Mouse (Mus musculus): ENCODE measurements around the gene Alox8.

Alox8 gene

GRCm38 (mm10) chr11:69180120-69180519, 17.5 kb downstream of the Alox8 start:
- DNase-seq (ENCODE audit: low read depth), result no peak

DNA sequence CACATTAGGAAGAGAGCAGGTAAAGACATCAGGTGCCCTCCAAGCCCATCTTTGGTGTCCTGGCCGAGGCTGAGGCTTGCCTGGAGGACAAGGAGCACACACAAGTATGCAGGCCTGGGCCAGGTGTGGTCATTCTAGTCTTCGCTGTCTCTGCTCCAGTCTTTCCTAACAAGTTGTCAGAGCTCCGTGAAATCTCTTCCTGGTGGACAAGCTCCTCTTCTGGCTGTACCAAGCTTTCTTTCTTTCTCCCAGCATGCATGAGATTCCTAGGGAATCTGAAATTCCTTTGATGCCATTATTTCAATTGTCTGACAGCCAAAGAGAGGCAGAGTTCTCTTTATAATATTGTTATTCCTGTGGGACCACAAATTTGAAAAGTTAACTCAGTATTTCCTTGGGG, 18.1 kb downstream of the Alox8 start:
- no peak for DNase-seq (ENCODE audit: low read depth)

DNA sequence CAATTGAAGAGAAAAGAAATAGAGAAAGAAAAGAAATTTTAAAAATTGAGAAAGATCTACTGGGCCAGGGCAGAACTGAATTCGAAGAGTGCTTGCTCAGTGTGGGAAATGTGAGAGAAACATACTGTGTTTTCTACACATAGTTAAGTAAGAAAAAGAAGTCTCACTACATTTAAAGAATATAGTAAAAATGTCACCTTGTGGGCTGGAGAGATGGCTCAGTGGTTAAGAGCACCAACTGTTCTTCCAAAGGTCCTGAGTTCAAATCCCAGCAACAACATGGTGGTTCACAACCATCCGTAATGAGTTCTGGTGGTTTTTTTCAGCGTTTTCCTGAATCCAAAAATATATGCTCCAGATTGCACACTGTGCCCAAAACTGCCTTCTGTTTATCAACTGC, 19.1 kb downstream of the Alox8 start:
- no peak for DNase-seq (ENCODE audit: low read depth)

- no peak for DNase-seq (ENCODE audit: low read depth)
Observed at GRCm38 (mm10) chr11:69174722-69175121, 22.9 kb downstream of the Alox8 start.

DNA sequence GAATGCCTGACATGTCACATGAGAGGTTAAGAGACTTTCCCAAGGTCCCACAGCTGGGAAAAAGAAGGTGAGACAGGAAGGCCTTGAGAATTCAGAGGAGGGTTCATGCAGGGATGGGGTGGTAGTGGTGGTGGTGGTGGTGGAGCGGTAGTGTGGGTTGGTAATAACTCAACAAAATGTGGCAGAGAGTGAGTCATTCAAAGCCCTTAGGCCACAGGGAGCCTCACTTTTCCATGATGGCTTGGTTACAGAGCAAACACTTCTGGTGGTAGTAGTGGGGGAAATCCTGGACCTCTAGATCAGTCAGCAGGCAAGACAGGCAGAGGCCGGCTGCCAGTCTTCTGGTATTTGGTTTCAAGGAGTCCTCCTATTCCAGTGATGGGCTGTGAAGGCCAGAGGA, 25.0 kb downstream of the Alox8 start:
- no peak for DNase-seq (ENCODE audit: low read depth)

DNA sequence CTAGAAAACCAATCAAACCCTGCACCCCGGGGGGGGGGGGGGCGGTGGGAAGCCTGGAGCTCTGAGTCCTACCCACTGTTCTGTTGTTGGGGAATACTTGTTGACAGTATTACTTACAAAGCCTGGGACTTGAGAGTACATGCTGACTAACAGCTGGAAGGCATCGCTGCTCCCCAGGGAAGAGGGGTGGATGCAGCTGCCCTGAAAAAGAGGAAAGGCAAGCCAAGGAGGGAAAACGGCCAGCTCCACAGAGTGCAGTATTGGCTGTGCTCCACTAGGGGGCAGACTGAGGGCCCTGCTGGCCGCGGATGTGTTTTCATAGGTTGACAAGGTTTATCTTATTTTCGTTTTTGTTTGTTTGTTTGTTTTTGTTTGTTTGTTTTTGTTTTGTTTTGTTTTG, 26.0 kb downstream of the Alox8 start:
- peak; percentile 44 for DNase-seq (ENCODE audit: low read depth)

DNA sequence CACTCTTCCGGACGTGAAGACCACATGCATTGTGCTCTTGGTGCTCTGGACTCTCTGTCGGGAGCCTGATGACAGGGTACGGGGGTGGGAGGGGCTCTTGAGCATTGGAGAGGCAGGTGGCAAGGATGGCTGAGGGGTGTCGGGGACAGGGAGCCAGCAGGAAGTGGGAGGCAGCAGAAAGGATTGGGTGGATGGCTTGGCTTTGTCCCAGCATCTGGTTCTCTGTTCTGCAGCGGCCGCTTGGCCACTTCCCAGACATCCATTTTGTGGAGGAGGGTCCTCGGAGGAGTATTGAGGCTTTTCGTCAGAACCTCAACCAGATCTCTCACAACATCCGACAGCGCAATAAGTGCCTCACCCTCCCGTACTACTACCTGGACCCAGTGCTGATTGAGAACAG, 28.3 kb downstream of the Alox8 start:
- DNase-seq (ENCODE audit: low read depth), result no peak

DNA sequence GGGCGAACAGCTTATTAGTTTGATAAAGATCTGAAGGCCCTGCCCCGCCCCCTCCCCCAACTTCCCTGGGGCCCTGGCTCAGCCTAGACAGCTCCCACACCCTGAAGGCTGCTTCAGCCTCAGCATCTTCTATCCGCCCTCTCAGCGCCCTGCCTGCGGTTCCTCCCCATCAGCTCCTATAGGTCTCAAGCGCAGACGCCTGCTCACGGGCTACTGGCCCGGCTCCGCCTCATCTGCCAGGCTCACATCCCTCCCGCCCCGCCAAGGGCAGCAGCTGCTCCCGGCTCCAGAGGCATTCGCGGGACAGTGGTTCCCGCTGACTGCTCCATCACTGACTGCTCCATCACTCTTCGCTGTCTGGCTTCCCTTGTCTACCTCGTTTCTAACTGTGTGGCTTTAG, 40.8 kb downstream of the Alox8 start, which contains the start of gene Alox12b:
Alox12b (plus strand) TSS at position 190 of the 400 bp plus-strand sequence.
- no peak for DNase-seq (ENCODE audit: low read depth)

GRCm38 (mm10) chr11:69155351-69155750, 42.3 kb downstream of the Alox8 start:
- DNase-seq (ENCODE audit: low read depth), result no peak

GRCm38 (mm10) chr11:69153831-69154230, 43.8 kb downstream of the Alox8 start:
- no peak for DNase-seq (ENCODE audit: low read depth)

- no peak for DNase-seq (ENCODE audit: low read depth)
Observed at GRCm38 (mm10) chr11:69151004-69151403, 46.6 kb downstream of the Alox8 start.

- DNase-seq (ENCODE audit: low read depth), result peak; percentile 76
Observed at GRCm38 (mm10) chr11:69150444-69150843, 47.2 kb downstream of the Alox8 start.

DNA sequence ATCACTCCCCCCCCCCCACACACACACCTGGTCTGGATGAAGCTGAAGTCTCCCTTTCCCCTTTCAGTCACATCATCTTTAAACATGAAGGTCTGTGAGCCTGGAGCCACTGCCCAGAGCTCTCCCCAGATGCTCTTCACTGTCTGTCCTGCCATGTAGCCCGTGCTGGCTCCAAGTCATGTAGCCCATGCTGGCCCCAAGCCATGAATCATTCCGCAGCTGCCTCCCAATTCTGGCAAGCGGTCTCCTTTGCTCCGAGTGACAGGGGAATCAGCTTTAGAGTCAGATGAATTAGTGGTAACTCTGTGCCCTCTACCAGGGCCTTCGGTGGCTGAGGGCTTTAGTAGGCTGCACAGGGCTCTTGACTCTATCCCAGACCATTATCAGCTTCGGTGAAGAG, 47.9 kb downstream of the Alox8 start:
- DNase-seq (ENCODE audit: low read depth), result no peak

DNA sequence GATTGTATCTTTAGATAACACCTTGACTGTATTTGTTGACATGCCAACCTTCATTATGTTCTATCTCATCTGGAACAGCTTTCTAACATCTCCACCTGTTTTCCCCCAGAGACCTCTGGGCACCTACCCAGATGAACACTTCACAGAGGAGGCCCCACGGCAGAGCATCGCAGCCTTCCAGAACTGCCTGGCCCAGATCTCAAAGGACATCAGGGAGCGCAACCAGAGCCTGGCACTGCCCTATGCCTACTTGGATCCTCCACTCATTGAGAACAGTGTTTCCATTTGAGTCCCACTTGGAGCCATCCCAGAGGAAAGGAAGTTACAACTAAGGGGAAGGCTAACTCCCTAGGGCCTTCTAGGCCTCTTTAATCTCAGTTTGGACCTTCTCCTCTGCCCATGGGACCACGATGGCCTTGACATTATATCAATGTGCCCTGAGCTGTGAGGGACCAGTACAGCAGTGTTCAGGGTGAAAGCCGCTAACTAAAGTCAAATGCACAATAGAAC, 49.1 kb downstream of the Alox8 start:
- DNase-seq (ENCODE audit: low read depth), result no peak

DNA sequence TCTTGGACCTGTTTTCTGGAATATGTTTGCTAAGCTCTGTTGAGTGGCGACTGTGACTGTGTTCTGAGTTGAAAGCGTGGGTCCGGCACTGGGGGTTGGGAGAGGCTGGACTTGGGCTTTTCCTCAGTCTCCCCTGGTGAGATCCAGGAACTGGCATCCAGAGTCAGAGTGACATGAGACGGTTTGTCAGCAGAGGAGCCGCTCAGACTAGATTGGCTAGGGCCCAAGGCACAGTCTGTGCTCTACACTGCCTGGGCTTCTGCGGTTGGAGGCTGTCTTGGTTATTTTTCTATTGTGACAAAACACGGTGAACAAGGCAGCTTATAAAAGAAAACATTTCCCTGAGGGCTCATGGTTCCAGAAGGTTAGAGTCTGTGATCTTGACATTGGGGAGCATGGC, 50.1 kb downstream of the Alox8 start:
- no peak for DNase-seq (ENCODE audit: low read depth)

- no peak for DNase-seq (ENCODE audit: low read depth)
Observed at GRCm38 (mm10) chr11:69135361-69135760, 62.3 kb downstream of the Alox8 start.

DNA sequence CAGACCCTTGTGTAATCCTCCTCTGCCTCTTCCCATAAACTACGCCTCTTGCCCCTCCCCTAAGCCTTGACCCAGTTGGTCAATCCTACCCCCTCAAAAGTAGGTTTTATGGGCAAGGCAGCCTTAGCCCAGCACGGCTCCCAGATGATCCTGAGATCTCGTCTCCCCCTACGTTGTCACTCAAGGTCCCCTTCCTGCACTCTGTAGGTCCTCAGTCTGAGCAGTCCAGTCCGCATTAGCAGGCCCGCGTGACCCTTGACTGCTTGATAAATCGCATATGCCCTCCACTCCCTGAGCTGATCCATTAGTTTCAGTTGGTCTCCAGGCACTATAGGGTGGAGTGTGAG, 63.0 kb downstream of the Alox8 start:
- no peak for DNase-seq (ENCODE audit: low read depth)

Data from naive thymus-derived CD4-positive, alpha-beta T cell, adult 2 months (primary cell).